Mouse (Mus musculus) G1E (cell line): ENCODE data around the gene Slc25a13. TPM values are rescaled to one million over a fixed set of nuclear protein-coding genes. Genes with fewer than 3 reads are reported as not detected.
A peak's percentile ranks its signal among the peaks of the same experiment; 100 is the strongest.

Source experiments
- ATAC-seq: 2 replicates; pipeline ENCODE4 v1.8.0; 2016; ENCODE audit warnings: mild to moderate bottlenecking; ENCODE audit not compliant: insufficient number of reproducible peaks, poor library complexity, low FRiP score, severe bottlenecking; ENCODE audit errors: extremely low read depth
- DNase-seq: peaks from one replicate; pipeline ENCODE4 v3.0.0; 2012; ENCODE audit warnings: low spot score
- H3K27me3 ChIP-seq: 2 replicates; pipeline ENCODE4 v1.6.1; 2012; ENCODE audit warnings: mild to moderate bottlenecking, low read length, inconsistent platforms; ENCODE audit not compliant: insufficient read depth
- H3K36me3 ChIP-seq: replicated peaks from 2 replicates; pipeline ENCODE3; 2012; ENCODE audit warnings: mild to moderate bottlenecking, inconsistent platforms
- H3K4me1 ChIP-seq: 2 replicates; pipeline ENCODE4 v1.6.1; 2012; ENCODE audit warnings: low read depth, low read length, inconsistent platforms, mixed read lengths; ENCODE audit not compliant: insufficient read depth
- H3K4me3 ChIP-seq: 2 replicates; pipeline ENCODE4 v1.5.1; 2012; ENCODE audit warnings: low read depth, mild to moderate bottlenecking, inconsistent platforms, low read length, moderate library complexity, mixed read lengths
- H3K9me3 ChIP-seq: replicated peaks from 2 replicates; pipeline ENCODE4 v1.6.1; 2012; ENCODE audit warnings: inconsistent platforms
- CTCF ChIP-seq: IDR thresholded peaks from 2 replicates; pipeline ENCODE4 v1.5.1; 2012; ENCODE audit warnings: low read depth, low read length, inconsistent platforms, mixed read lengths
- GATA1 ChIP-seq: IDR thresholded peaks from 2 replicates; pipeline ENCODE4 v1.6.1; 2012; ENCODE audit warnings: borderline replicate concordance, low read length, inconsistent platforms, mixed read lengths
- GATA2 ChIP-seq: IDR thresholded peaks from 2 replicates; pipeline ENCODE4 v1.6.1; 2012; ENCODE audit warnings: low read depth, low read length, inconsistent platforms, borderline replicate concordance
- POLR2AphosphoS5 ChIP-seq: IDR thresholded peaks from 2 replicates; pipeline ENCODE4 v1.6.1; 2012; ENCODE audit warnings: low read depth, low read length, inconsistent platforms; ENCODE audit not compliant: insufficient replicate concordance
- TAL1 ChIP-seq: conservative IDR thresholded peaks from 2 replicates; pipeline ENCODE4 v1.6.1; 2012; ENCODE audit warnings: low read depth, low read length, inconsistent platforms, mixed read lengths
- polyA plus RNA-seq: library from polyadenylated mRNA; stranded (reverse); fragments of >175 nt; gene quantifications from 2 replicates; pipeline ENCODE4 v1.2.3, GENCODE M21; 2012
- total RNA-seq, 2 experiments: library from RNA; stranded (forward) in 1 of 2; stranded (reverse) in 1 of 2; fragments of 200-1000 nt in 1 of 2; fragments of >200 nt in 1 of 2; fragmentation: Nextera tagmentation in 1 of 2; gene quantifications; 2 replicates each; pipeline ENCODE4 v1.2.3; 2014 to 2017

The Slc25a13 gene
- total and polyA plus RNA-seq, 3 experiments = 6.6 to 52.7 (median 24.6) TPM

DNA sequence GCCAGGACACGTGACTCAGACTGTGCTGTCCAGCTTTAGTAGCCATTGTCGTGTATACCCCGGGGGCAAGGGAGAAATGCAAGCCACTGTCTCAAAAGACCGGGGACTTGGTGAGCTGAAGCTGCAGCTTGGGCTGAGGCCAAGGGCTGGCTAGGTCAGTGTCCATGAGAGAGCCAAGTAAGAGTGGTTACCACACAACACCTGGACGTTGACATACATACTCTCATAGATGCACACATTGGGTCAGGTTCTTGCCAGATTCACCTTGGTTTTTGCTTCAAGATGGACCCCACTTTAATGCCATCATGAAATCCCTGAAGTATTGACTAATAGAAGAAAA is 283 bp upstream of the Slc25a13 start:
- Histone ChIP-seq H3K4me3 (peak overlapping the region; percentile 92; the same call in 1 of the 2 replicates), H3K27me3 (peaks cover 17% of the 10 kb centered on the region), H3K36me3 (peaks cover 14% of the 10 kb centered on the region), H3K4me1 (peaks cover 24% of the 10 kb centered on the region), H3K9me3 (no peaks in the 10 kb centered on the region)
- no peak for TF ChIP-seq GATA1
- no peak for TF ChIP-seq TAL1
- TF ChIP-seq GATA2 = no peak
- no peak for TF ChIP-seq POLR2AphosphoS5
- ATAC-seq = no peak
- no peak for DNase-seq

DNA sequence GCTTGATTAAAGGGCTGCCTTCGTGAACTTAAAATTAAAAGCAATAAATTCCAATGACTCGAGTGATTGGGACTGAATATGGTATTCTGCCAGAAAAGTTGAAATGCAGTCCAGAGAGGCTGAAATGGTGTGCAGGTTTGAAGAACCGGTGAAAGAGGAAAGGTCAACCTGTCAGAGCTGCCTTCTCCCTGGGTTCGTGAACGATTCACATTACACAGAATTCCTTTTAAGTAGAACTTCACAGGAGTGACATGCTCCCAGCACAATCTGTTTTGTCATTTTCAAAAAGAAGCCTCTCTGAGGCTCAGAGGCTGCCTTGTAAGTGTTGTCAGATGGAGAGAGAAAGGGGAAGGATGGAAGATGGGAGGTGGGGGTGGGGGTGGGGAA is 860 bp downstream of the Slc25a13 start:
- ATAC-seq = no peak
- H3K4me3 ChIP-seq = peak overlapping the region; percentile 92
- DNase-seq = no peak
- peaks cover 23% of the 10 kb centered on the region for H3K36me3 ChIP-seq
- H3K27me3 ChIP-seq = peaks cover 13% of the 10 kb centered on the region; the same call in 1 of the 2 replicates
- peaks cover 24% of the 10 kb centered on the region for H3K4me1 ChIP-seq
- no peaks in the 10 kb centered on the region for H3K9me3 ChIP-seq
- no peak for TF ChIP-seq TAL1
- TF ChIP-seq GATA2 = no peak
- no peak for TF ChIP-seq GATA1
- TF ChIP-seq POLR2AphosphoS5 = no peak
- no peak for TF ChIP-seq CTCF

DNA sequence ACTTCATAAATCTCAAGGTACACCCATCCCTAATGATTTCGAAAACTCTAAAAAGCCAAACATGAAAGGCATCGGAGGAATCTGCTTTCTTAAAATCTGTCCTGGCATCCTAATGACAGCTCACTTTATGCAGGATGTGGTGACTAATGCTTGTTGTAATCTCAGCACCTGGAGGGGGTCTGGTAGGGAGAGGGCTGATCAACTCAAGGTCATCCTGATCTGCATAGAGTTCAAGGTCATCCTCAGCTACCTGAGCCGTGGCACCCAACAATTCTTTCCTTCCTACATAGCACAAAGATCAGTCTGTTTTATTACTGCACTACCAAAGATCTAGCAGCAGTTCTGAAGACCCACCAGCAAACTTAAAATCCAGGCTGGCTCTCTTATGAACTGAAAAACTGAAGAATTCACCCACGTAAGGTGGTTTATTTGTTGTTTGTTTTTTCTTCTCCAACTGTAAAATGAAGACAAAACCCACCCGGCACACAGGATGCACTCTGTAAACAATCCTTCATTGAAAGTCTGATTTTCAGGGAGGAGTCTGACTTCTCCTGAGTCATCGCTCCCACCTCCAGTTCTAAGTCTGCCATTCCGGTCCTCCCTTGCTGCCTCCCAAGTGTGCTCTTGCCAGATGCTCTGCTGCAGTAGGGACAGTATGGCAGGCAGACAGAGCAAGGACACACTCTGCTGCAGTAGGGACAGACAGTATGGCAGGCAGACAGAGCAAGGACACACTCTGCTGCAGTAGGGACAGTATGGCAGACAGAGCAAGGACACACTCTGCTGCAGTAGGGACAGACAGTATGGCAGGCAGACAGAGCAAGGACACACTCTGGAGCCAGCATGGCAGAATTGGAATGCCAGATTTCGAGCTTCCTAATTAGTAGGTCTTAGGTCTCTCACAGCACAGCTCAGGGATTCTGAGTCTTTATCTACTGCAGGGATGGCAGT is 4.3 kb downstream of the Slc25a13 start:
- no peaks in the 10 kb centered on the region for H3K27me3 ChIP-seq
- TF ChIP-seq CTCF (no peak), GATA2 (no peak), GATA1 (no peak), TAL1 (no peak), POLR2AphosphoS5 (no peak)
- H3K36me3 ChIP-seq = peaks cover 51% of the 10 kb centered on the region
- H3K4me1 ChIP-seq = peaks cover 42% of the 10 kb centered on the region
- no peaks in the 10 kb centered on the region for H3K9me3 ChIP-seq
- no peak for DNase-seq
- no peak for ATAC-seq
- H3K4me3 ChIP-seq = no peak overlapping the region

DNA sequence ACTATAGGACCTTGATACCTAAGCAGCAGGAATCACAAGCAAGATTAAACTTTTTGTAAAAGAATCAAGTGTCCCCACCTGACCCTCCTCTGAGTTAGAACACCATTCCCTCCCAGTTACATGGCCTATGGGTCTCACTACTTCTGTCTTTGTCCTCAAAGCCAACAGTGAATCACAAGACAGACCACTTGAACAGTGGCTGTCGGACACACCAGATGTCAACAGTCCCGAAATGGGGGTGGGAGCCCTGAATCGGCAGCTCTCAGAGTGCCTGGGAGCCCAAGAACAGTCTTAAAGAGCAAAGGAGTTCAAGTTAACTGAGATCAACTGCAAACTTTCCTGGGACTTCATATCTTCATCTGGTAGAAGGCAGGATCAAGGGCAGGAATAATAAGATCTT is 5.0 kb downstream of the Slc25a13 start:
- DNase-seq (no peak), ATAC-seq (no peak)
- Histone ChIP-seq H3K4me3 (no peak overlapping the region), H3K4me1 (peaks cover 44% of the 10 kb centered on the region), H3K9me3 (no peaks in the 10 kb centered on the region), H3K27me3 (no peaks in the 10 kb centered on the region), H3K36me3 (peaks cover 56% of the 10 kb centered on the region)
- no peak for TF ChIP-seq GATA1
- no peak for TF ChIP-seq CTCF
- TF ChIP-seq GATA2 = no peak
- no peak for TF ChIP-seq POLR2AphosphoS5
- no peak for TF ChIP-seq TAL1

DNA sequence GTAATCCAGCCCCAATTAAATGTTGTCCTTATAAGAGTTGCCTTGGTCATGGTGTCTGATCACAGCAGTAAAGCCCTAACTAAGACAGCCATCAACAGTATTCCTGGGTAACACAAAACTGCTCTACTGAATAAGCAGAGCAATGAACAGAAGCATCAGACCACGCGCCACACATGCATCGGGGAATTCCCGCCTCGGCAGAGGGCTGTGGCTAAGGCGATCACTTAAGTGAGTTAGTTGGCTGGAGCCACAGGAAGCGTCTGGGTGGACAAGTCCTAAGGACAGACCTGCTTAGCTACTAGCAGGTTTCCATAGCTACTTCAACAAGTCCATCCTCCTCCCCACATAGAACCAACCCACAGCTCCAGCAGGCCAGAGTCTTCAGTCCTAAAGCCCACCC is 6.3 kb downstream of the Slc25a13 start:
- Histone ChIP-seq H3K36me3 (peaks cover 57% of the 10 kb centered on the region), H3K27me3 (no peaks in the 10 kb centered on the region), H3K4me1 (peaks cover 37% of the 10 kb centered on the region), H3K9me3 (no peaks in the 10 kb centered on the region), H3K4me3 (no peak overlapping the region)
- TF ChIP-seq POLR2AphosphoS5 (no peak), GATA2 (no peak), GATA1 (no peak), TAL1 (no peak), CTCF (no peak)
- ATAC-seq (no peak), DNase-seq (no peak)

DNA sequence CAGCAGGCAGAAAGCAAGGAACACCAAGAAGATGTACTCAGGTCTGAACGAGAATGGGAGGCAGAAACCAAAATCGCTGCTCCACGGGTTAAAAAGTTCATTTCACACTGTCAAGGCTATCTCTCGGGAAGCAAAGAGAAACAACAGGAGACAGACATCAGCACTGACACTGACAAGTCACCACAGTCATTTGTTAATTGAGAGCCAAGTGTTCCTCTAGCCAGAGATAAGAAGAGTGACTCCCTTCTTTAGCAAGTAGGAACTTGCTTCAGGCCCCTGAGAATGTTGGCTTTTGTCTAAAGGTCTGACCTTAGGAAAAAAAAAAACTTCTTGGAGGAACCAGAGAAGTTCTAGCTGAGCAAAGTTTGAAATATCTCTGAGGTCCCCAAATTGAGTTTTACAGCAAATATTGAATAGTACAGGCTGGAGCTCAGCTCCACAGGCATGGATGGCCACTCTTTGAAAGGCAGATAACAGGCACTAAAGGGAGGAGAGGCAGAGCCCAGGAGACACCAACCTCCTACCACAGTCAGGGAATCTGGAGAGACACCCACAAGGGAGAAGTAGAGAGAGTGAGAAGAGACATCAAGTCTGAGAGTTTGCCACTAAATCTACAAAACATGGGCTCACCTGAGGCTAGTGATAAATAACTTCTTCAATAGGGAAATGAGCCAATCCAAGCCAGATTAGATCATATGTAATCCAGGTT is 8.5 kb downstream of the Slc25a13 start:
- TF ChIP-seq GATA2 = no peak
- TF ChIP-seq CTCF = no peak
- no peak for TF ChIP-seq TAL1
- TF ChIP-seq GATA1 = no peak
- no peak for TF ChIP-seq POLR2AphosphoS5
- peaks cover 64% of the 10 kb centered on the region for H3K36me3 ChIP-seq
- no peaks in the 10 kb centered on the region for H3K27me3 ChIP-seq
- DNase-seq (no peak), ATAC-seq (no peak)
- no peak overlapping the region for H3K4me3 ChIP-seq
- peaks cover 32% of the 10 kb centered on the region for H3K4me1 ChIP-seq
- no peaks in the 10 kb centered on the region for H3K9me3 ChIP-seq
